Mouse (Mus musculus) kidney, adult 2 months (tissue): ENCODE results near the gene Mrpl50.
"Not testable (repeated sequence)": the region's sequence is repeated elsewhere in the genome, so short reads cannot be mapped to it uniquely, and the experiment has no call there.

ENCODE experiments used
- CTCF ChIP-seq: fragments of 200-500 bp; conservative IDR thresholded peaks from 2 replicates; pipeline ENCODE4 v1.5.1; 2011; ENCODE audit warnings: low read depth, mild to moderate bottlenecking, control low read depth, low read length, moderate library complexity, mixed read lengths; ENCODE audit not compliant: insufficient read depth, insufficient read length
- POLR2A ChIP-seq: fragments of 200-500 bp; IDR thresholded peaks from one replicate; pipeline ENCODE4 v1.6.1; 2011; ENCODE audit warnings: low read depth, low read length, control low read depth

DNA sequence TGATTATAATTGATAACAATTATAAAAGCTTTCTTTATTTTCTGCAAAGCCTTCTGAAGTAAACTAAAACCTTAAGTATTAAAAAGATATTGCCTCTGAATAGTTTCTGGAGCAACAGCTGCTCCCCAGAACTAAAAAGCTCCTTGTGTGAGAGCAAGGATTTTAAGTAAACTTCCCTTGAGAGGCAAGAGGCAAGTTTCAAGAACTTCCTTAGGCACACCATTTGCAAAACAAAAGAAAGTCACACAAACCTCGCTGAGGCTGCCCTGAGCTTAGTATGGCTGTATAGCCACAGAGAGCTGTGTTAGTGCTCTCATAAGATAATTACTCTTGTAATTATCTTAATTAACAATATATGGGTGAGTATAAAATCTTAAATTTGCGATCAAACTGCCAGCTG, 41.9 kb downstream of the Mrpl50 start:
- TF ChIP-seq POLR2A, CTCF: not testable (repeated sequence)
